Mouse (Mus musculus) gastrocnemius, postnatal 36 days (tissue): ENCODE results near the gene Lmtk3. TPM values are rescaled to one million over a fixed set of nuclear protein-coding genes. Genes with fewer than 3 reads are reported as not detected.
A peak's percentile ranks its signal among the peaks of the same experiment; 100 is the strongest.

Source experiments
- DNase-seq, 2 experiments: peaks; one replicate each; pipeline ENCODE4 v3.0.0; 2022
- intact Hi-C: fragments of 180-260 bp; cut with DNase I; formaldehyde crosslinking; loops from one replicate; pipeline ENCODE4 v1.15.1; 2025
- long read RNA-seq, 2 experiments: library from polyadenylated mRNA; stranded (forward); transcript quantifications; one replicate each; pipeline ENCODE4 v2.0.0; 2021
- total RNA-seq, 2 experiments: library from RNA; stranded (reverse); gene quantifications; 2 replicates each; pipeline ENCODE4 v1.2.3; 2021

Lmtk3 gene
- not detected for total RNA-seq
- long read RNA-seq, experiment 1, result 0 reads
- long read RNA-seq, experiment 2, result 0 reads

GRCm38 (mm10) chr7:45783511-45784091, at the start of gene Lmtk3:
Lmtk3 (plus strand) TSS chr7:45783738.
- intact Hi-C loops, result no loop called here
- DNase-seq, result no peak

GRCm38 (mm10) chr7:45739162-45739763, 44.3 kb upstream of the Lmtk3 start:
- intact Hi-C loops, result loop anchor here (1.0 kb wide), 1 partner anchor 61 kb away; no protein-coding TSS in a partner anchor
- DNase-seq, result peak in 1 of 2 experiments; percentile 73

- intact Hi-C loops, result loop anchor here (1.0 kb wide), 1 partner anchor 60 kb away; no protein-coding TSS in a partner anchor
- DNase-seq, result no peak
Measured at GRCm38 (mm10) chr7:45739820-45740219, 43.7 kb upstream of the Lmtk3 start.

- intact Hi-C loops, result no loop called here
- DNase-seq, result no peak
Measured at GRCm38 (mm10) chr7:45741308-45741707, 42.2 kb upstream of the Lmtk3 start.

GRCm38 (mm10) chr7:45741777-45742176, 41.8 kb upstream of the Lmtk3 start:
- DNase-seq, result no peak
- intact Hi-C loops, result no loop called here

- intact Hi-C loops, result no loop called here
Measured at GRCm38 (mm10) chr7:45742338-45742737, 41.2 kb upstream of the Lmtk3 start.

GRCm38 (mm10) chr7:45744387-45744786, 39.2 kb upstream of the Lmtk3 start:
- intact Hi-C loops, result no loop called here

More at GRCm38 (mm10) chr7:45742338-45742737, 41.2 kb upstream of the Lmtk3 start:
- no peak for DNase-seq

GRCm38 (mm10) chr7:45746518-45746917, 37.0 kb upstream of the Lmtk3 start:
- intact Hi-C loops, result no loop called here

More at GRCm38 (mm10) chr7:45744387-45744786, 39.2 kb upstream of the Lmtk3 start:
- no peak for DNase-seq

GRCm38 (mm10) chr7:45747450-45747849, 36.1 kb upstream of the Lmtk3 start:
- intact Hi-C loops, result no loop called here
- DNase-seq, result no peak

More at GRCm38 (mm10) chr7:45746518-45746917, 37.0 kb upstream of the Lmtk3 start:
- no peak for DNase-seq

- intact Hi-C loops, result no loop called here
- DNase-seq, result no peak
Measured at GRCm38 (mm10) chr7:45748110-45748509, 35.4 kb upstream of the Lmtk3 start.

- intact Hi-C loops, result no loop called here
- DNase-seq, result no peak
Measured at GRCm38 (mm10) chr7:45749401-45749800, 34.1 kb upstream of the Lmtk3 start.

GRCm38 (mm10) chr7:45750162-45750561, 33.4 kb upstream of the Lmtk3 start:
- intact Hi-C loops, result no loop called here
- no peak for DNase-seq

- intact Hi-C loops, result loop anchor here (5.0 kb wide), 1 partner anchor 37 kb away; no protein-coding TSS in a partner anchor
- no peak for DNase-seq
Measured at GRCm38 (mm10) chr7:45755703-45756102, 27.8 kb upstream of the Lmtk3 start.

GRCm38 (mm10) chr7:45759400-45759799, 24.1 kb upstream of the Lmtk3 start:
- intact Hi-C loops, result loop anchor here (5.0 kb wide), 1 partner anchor 33 kb away; no protein-coding TSS in a partner anchor
- DNase-seq, result no peak

- intact Hi-C loops, result loop anchor here (10.0 kb wide), 1 partner anchor 225 kb away; no protein-coding TSS in a partner anchor
- DNase-seq, result no peak
Measured at GRCm38 (mm10) chr7:45760151-45760550, 23.4 kb upstream of the Lmtk3 start.

GRCm38 (mm10) chr7:45765995-45766394, 17.5 kb upstream of the Lmtk3 start:
- intact Hi-C loops, result loop anchor here (10.0 kb wide), 1 partner anchor 219 kb away; no protein-coding TSS in a partner anchor
- no peak for DNase-seq

- DNase-seq, result no peak
- intact Hi-C loops, result loop anchor here (10.0 kb wide), 1 partner anchor 218 kb away; no protein-coding TSS in a partner anchor
Measured at GRCm38 (mm10) chr7:45766764-45767163, 16.8 kb upstream of the Lmtk3 start.

GRCm38 (mm10) chr7:45767500-45767899, 16.0 kb upstream of the Lmtk3 start:
- DNase-seq, result no peak
- intact Hi-C loops, result loop anchor here (10.0 kb wide), 1 partner anchor 217 kb away; no protein-coding TSS in a partner anchor

- no peak for DNase-seq
- intact Hi-C loops, result no loop called here
Measured at GRCm38 (mm10) chr7:45770427-45771082, 13.0 kb upstream of the Lmtk3 start.

GRCm38 (mm10) chr7:45771101-45771500, 12.4 kb upstream of the Lmtk3 start:
- no peak for DNase-seq
- intact Hi-C loops, result no loop called here

GRCm38 (mm10) chr7:45775237-45775636, 8.3 kb upstream of the Lmtk3 start:
- no peak for DNase-seq
- intact Hi-C loops, result no loop called here
